Mouse (Mus musculus) left cerebral cortex, adult 2 months (tissue): ENCODE measurements around the gene Slc9a3r2. TPM values are rescaled to one million over a fixed set of nuclear protein-coding genes. Genes with fewer than 3 reads are reported as not detected.

ENCODE experiments used
- DNase-seq, 2 experiments: peaks; one replicate each; pipeline ENCODE4 v3.0.0; 2021 to 2022; ENCODE audit warnings: low spot score in 2 of 2, mixed read lengths in 1 of 2; ENCODE audit errors: extremely low spot score in 1 of 2
- H3K27ac ChIP-seq: fragments of 200-600 bp; 2 replicates; pipeline ENCODE4 v1.8.1; 2022
- H3K4me3 ChIP-seq: fragments of 200-600 bp; 2 replicates; pipeline ENCODE4 v1.8.1; 2022
- CTCF ChIP-seq: fragments of 200-600 bp; IDR thresholded peaks from 2 replicates; pipeline ENCODE4 v1.8.1; 2022; ENCODE audit warnings: antibody characterized with exemption, mild to moderate bottlenecking, moderate library complexity
- intact Hi-C: fragments of 180-260 bp; cut with DNase I; formaldehyde crosslinking; loops from one replicate; pipeline ENCODE4 v1.15.1; 2025
- total RNA-seq, 2 experiments: library from RNA; stranded (reverse); gene quantifications; 2 replicates each; pipeline ENCODE4 v1.2.3; 2021

Gene Slc9a3r2
- total RNA-seq, 2 experiments from 2014 or later = 50.2 to 51.0 TPM

GRCm38 (mm10) chr17:24644030-24644715, 6.0 kb downstream of the Slc9a3r2 start:
- intact Hi-C loops = no loop called here
- peak overlapping the region; percentile 28 for H3K4me3 ChIP-seq
- no peak for DNase-seq
- TF ChIP-seq CTCF = no peak
- H3K27ac ChIP-seq = peak overlapping the region; percentile 85

GRCm38 (mm10) chr17:24642791-24643343, 7.3 kb downstream of the Slc9a3r2 start:
- peak overlapping the region; percentile 7; the same call in 1 of the 2 replicates for H3K4me3 ChIP-seq

GRCm38 (mm10) chr17:24641944-24642343, 8.2 kb downstream of the Slc9a3r2 start:
- no peak overlapping the region for H3K27ac ChIP-seq
- intact Hi-C loops = no loop called here
- no peak for DNase-seq
- no peak for TF ChIP-seq CTCF
- no peak overlapping the region for H3K4me3 ChIP-seq

More at GRCm38 (mm10) chr17:24642791-24643343, 7.3 kb downstream of the Slc9a3r2 start:
- peak overlapping the region; percentile 85; the same call in 1 of the 2 replicates for H3K27ac ChIP-seq
- TF ChIP-seq CTCF = no peak
- intact Hi-C loops = no loop called here
- DNase-seq = no peak

GRCm38 (mm10) chr17:24640581-24640980, 9.5 kb downstream of the Slc9a3r2 start:
- H3K27ac ChIP-seq = no peak overlapping the region
- TF ChIP-seq CTCF = no peak
- intact Hi-C loops = no loop called here
- H3K4me3 ChIP-seq = no peak overlapping the region
- DNase-seq = no peak

GRCm38 (mm10) chr17:24640119-24640518, 10.0 kb downstream of the Slc9a3r2 start:
- TF ChIP-seq CTCF = no peak
- no peak overlapping the region for H3K27ac ChIP-seq
- intact Hi-C loops = no loop called here
- H3K4me3 ChIP-seq = no peak overlapping the region
- no peak for DNase-seq

GRCm38 (mm10) chr17:24639571-24639988, 10.5 kb downstream of the Slc9a3r2 start:
- H3K27ac ChIP-seq = no peak overlapping the region
- intact Hi-C loops = no loop called here
- TF ChIP-seq CTCF = no peak
- no peak overlapping the region for H3K4me3 ChIP-seq
- DNase-seq = no peak

GRCm38 (mm10) chr17:24638840-24639239, 11.3 kb downstream of the Slc9a3r2 start:
- intact Hi-C loops = no loop called here
- no peak overlapping the region for H3K27ac ChIP-seq
- DNase-seq = no peak
- no peak overlapping the region for H3K4me3 ChIP-seq
- no peak for TF ChIP-seq CTCF

- H3K27ac ChIP-seq = no peak overlapping the region
- H3K4me3 ChIP-seq = no peak overlapping the region
- DNase-seq = no peak
- intact Hi-C loops = no loop called here
- no peak for TF ChIP-seq CTCF
Measured at GRCm38 (mm10) chr17:24638214-24638613, 11.9 kb downstream of the Slc9a3r2 start.

GRCm38 (mm10) chr17:24636781-24637481, 13.2 kb downstream of the Slc9a3r2 start:
- no peak for DNase-seq
- no peak overlapping the region for H3K27ac ChIP-seq
- intact Hi-C loops = no loop called here
- TF ChIP-seq CTCF = no peak
- H3K4me3 ChIP-seq = no peak overlapping the region

- no peak for DNase-seq
- intact Hi-C loops = no loop called here
- no peak for TF ChIP-seq CTCF
- Histone ChIP-seq H3K4me3 (no peak overlapping the region), H3K27ac (peak overlapping the region; percentile 44)
Measured at GRCm38 (mm10) chr17:24635694-24636093, 14.4 kb downstream of the Slc9a3r2 start.

- peak in 1 of 2 experiments; percentile 62 for DNase-seq
- Histone ChIP-seq H3K27ac (peak overlapping the region; percentile 44), H3K4me3 (no peak overlapping the region)
- TF ChIP-seq CTCF = no peak
- intact Hi-C loops = no loop called here
Measured at GRCm38 (mm10) chr17:24635024-24635423, 15.1 kb downstream of the Slc9a3r2 start.

- no peak for TF ChIP-seq CTCF
- H3K27ac ChIP-seq = peak overlapping the region; percentile 83
- DNase-seq = no peak
- intact Hi-C loops = no loop called here
- H3K4me3 ChIP-seq = no peak overlapping the region
Measured at GRCm38 (mm10) chr17:24633831-24634230, 16.3 kb downstream of the Slc9a3r2 start.
